Mouse (Mus musculus): Measurements from ENCODE around the gene Bbip1.
"Not testable (repeated sequence)": the region's sequence is repeated elsewhere in the genome, so short reads cannot be mapped to it uniquely, and the experiment has no call there.

Gene Bbip1

GRCm38 (mm10) chr19:53925338-53925751, 19.1 kb downstream of the Bbip1 start:
- no peak for DNase-seq (ENCODE audit: low read depth, low spot score)

DNA sequence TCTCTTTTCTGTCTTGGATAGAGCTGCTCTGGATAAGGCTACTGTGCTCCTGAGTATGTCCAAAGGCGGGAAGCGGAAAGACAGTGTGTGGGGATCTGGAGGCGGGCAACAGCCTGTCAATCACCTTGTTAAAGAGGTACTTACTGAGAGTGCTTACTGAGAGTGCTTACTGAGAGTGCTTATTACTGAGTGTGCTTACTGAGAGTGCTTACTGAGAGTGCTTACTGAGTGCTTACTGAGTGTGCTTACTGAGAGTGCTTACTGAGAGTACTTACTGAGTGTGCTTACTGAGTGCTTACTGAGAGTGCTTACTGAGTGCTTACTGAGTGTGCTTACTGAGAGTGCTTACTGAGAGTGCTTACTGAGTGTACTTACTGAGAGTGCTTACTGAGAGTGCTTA, 22.4 kb downstream of the Bbip1 start:
- not testable (repeated sequence) for DNase-seq (ENCODE audit: low read depth, low spot score)

DNA sequence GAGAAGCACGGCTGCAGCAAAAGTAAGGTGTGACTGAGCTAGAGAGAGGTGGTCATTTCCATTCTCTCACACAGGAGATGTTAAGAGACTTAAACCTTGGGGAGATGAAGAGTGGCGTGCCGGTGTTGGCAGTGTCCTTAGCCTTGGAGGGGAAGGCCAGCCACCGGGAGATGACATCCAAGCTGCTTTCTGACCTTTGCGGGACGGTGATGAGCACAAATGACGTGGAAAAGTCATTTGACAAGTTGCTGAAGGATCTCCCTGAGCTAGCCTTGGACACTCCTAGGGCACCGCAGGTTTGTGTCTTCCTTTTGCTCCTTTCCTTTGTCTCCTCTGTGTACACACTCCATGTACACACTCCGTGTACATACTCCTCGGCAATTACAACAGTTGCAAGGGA, 24.9 kb downstream of the Bbip1 start:
- no peak for DNase-seq (ENCODE audit: low read depth, low spot score)

- no peak for DNase-seq (ENCODE audit: low read depth, low spot score)
These were observed 29.5 kb downstream of the Bbip1 start for GRCm38 (mm10) chr19:53914950-53915349.

DNA sequence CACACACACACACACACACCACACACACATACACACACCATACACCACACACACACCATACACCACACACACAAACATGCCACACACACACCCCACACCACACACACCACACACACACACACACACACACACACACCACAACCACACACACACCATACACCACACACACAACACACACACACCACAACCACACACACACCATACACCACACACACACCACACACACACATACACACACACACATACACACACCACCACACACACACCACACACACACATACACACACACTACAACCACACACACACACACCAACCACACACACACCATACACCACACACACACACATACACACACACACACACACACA, 37.7 kb downstream of the Bbip1 start:
- not testable (repeated sequence) for DNase-seq (ENCODE audit: low read depth, low spot score)

- DNase-seq (ENCODE audit: low read depth, low spot score), result no peak
These were observed 38.3 kb downstream of the Bbip1 start for GRCm38 (mm10) chr19:53906033-53906702.

DNA sequence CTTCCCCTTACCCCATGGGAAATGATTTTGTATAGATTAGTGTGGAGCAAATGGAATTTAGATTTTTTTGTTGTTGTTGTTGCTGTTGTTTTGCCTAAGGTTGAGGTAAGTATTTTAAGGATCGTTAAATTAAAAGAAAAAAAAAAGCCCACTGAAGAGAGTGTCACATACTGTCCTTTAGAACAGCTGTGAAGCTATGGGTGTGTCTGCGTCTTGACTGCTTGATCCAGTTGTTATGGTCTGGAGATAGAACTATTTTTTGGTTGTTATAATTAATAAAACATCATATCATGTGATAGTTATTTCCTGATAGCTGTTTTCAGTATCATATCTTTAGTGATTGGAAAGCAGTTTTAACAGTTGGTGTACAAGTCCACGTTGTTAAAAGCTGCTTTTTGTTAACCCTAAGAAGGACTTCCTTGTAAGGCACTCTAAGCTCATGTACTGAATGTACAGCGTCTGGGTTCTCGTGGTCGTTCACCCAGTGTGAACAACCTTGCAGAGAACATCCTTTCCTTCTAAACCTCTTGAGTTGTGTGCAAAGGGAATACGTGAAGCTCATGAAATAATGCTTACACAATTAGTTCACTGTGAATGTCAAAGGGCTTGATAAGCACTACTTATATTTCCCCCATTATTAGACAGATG, 39.5 kb downstream of the Bbip1 start:
- no peak for DNase-seq (ENCODE audit: low read depth, low spot score)

GRCm38 (mm10) chr19:53903507-53904321, 40.7 kb downstream of the Bbip1 start:
- DNase-seq (ENCODE audit: low read depth, low spot score), result peak; percentile 38

DNA sequence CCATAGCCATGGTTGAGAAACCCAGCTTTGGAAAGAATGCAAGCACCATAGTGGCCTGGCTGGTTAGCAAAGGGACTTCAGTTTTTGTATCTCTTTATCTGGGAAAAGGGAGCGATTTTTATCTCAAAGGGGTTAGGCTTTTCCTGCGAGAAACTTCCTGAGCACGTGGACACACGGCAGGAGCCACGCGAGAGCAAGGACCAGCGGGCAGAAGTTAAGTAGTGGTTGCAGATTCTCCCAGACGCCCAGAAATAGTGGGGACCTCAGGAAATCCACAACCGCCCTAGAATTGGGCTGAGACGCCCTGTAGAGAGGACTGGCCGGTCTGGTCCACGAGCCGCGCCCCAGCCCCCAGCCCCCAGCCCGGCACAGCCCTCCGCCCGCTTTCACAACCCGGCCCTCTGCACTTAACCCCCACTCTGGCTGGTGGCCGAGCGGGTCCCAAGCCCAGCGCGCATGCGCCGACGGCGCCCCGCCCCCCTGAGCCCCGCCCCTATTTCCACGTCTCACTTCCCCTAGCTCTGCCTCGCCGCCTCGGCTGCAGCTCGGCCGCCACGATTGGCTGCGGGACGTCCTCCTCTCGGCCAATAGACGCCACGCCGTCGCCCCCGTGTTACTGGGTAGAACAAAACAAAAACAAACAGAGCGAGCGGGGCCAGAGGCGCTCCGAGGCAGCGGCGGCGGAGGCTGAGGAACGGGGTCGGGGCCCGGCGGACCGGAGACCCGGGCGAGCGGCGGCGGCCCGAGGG, 41.5 kb downstream of the Bbip1 start:
- peak; percentile 99 for DNase-seq (ENCODE audit: low read depth, low spot score)

- no peak for DNase-seq (ENCODE audit: low read depth, low spot score)
These were observed 42.3 kb downstream of the Bbip1 start for GRCm38 (mm10) chr19:53901931-53902738.

GRCm38 (mm10) chr19:53899941-53900610, 44.4 kb downstream of the Bbip1 start:
- DNase-seq (ENCODE audit: low read depth, low spot score), result no peak

DNA sequence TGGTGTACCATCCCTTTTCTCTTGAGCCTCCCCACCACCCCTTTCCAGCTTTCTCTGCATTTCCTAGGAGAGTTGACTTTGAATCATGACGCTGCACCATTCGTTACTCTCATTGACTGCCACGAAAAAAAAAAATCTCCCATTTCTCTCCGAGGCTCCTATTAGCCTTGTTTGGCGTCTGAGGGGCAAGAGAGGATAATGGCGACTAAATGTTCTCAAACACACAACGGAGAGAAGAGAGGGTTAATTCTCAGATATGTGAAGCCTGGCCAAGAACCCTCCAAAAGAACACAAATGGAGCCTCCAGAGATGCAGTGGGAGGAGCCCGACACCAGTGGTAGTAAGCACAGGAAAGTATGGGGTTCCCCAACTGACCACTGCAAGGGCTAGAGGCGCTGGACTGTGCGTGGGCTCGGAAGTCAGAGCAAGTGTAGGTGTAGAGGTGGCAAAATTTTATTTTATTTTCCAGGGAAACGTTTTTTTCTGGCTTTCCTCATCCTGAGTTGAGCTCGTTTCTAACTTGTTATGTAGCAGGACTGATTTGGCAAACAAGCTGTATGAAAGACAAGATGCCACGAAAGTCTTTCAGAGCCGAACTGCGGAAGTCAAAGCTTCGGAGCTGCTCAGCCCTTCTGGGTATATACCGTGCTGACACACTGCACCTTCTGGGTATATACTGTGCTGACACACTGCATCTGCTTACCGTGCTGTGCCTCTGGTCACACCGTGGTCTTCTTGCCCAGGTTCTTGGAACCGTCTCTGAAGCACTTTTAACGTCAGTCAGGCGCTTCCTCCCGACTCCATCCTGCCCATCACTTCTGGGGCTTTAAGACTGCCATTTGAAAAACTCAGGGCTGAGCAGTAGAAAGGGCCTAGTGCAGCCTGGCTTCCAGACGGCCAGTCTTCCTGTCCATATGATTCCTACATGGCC, 45.2 kb downstream of the Bbip1 start:
- no peak for DNase-seq (ENCODE audit: low read depth, low spot score)

GRCm38 (mm10) chr19:53898498-53898897, 45.9 kb downstream of the Bbip1 start:
- no peak for DNase-seq (ENCODE audit: low read depth, low spot score)

DNA sequence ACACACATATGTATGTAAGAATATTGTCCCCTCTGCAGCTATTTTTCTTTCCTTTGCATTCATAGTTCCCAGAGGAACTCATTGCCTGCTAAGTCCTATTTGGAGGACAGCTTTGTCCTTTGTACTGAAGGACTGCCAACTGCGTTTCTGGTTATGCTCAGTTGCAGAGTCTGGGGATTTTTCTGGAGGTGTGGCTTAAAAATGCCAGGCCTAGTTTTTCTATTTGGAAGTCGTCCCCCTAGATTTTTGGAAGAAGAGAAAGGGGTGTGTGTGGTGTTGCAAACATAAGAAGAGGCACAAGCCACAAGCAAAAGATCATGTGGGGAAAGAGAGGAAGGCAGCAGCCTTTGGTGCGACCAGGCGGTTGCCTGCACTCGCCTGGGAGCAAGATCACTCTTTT, 46.4 kb downstream of the Bbip1 start:
- DNase-seq (ENCODE audit: low read depth, low spot score), result no peak

DNA sequence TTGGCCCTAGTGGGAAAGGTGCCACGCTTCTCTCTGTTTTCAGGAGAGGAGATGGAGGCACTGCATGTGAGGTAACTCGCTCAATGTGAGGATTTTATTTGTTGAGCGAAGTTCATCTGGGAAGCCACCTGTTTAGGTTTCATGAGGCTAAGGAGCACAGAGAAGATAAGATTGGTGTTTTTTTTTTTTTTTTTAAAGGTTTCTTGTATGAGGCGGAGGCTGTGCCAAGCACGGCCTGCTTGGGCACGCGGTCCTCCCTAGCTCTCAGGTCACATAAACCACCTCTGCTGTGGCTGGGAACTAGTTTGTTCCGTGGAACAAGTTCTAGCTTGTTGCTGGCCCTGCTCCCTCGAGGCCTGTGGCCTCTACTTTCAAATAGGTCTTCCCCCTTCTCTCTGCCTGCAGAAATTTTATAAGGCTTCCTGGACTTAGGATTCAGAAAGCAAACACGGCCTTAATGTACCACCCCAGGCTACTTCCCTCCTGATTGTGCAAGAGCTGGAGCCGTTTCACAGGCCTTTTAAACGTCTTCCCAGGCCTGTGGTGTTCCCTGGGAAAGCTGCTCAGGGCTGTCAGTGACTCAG, 49.8 kb downstream of the Bbip1 start:
- DNase-seq (ENCODE audit: low read depth, low spot score), result peak; percentile 62

DNA sequence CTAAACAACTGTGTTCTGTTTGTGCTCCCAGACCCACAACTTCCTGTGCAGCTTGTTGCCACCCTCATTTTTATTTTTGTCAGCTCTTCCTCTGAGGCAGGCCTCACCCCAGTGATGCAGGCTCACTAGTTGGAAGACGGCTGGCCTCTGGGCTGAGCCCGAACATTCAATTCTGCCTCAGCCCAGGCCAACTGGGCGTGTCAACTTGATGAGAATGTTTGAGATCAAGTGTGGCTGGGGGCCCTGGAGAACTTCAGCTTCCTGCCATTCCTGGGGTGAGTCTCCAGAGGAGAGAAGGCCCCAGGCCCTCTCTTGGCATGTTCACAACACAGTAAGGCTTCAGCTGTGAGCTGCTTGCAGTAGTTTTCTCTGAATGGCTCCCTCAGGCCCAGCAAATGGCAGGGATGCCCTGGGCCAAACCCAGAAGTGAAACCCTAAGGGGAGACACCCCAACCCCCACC, 50.7 kb downstream of the Bbip1 start:
- DNase-seq (ENCODE audit: low read depth, low spot score), result peak; percentile 54

DNA sequence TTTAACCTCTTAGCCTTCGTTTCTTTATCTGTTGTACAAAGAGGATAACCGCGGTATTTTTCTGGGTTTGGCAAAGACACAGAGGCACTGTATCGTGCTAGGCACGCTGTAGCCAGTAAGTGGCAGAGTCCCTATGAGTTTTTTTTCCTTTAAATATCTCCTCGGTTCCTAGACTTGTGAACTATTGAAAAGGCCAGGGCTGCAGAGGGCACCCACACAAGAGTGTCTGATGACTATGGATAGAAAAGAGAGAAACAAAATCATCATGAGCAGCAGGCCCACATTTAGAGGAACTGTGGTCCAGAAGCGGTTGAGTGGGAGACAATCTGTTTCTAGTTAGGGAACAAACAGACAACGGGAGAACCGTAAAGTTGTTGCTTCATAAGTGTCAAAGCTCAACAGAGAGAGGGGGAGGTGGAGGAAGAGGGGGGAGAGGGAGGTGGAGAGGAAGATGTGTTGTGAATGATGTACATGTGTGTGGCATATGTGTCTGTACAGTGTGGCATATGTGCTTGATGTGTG, 51.5 kb downstream of the Bbip1 start:
- DNase-seq (ENCODE audit: low read depth, low spot score), result no peak

DNA sequence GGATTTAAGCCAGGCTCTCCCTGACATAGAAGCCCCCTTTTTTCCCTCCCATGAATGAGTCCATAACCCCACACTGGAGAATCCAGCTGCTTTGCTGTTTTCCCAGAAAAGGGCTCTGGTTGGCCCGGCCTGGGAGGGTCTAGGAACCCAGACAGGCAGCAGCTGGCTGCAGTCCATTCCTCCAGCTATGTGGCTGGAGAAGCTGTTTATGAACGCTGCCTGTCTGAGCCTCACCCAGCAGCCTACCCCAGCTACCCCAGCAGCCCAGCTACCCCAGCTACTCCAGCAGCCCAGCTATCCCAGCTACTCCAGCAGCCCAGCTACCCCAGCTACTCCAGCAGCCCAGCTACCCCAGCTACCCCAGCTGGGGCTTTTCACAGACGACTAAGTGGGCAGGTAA, 52.4 kb downstream of the Bbip1 start, which contains the start of gene Pdcd4:
Gene Pdcd4 (plus strand): TSS at position 171 of the 400 bp plus-strand sequence.
- DNase-seq (ENCODE audit: low read depth, low spot score), result no peak

GRCm38 (mm10) chr19:53891569-53891968, 52.9 kb downstream of the Bbip1 start:
- DNase-seq (ENCODE audit: low read depth, low spot score), result no peak

Measured in skeletal muscle tissue, adult 2 months (tissue).